Mouse (Mus musculus) cerebellum, postnatal 25 days (tissue): ENCODE measurements around the gene Foxp4.
A peak's percentile ranks its signal among the peaks of the same experiment; 100 is the strongest.

Experiments
- DNase-seq, 2 experiments: peaks; one replicate each; pipeline ENCODE4 v3.0.0; 2021; ENCODE audit warnings: mixed read lengths in 2 of 2

The Foxp4 gene

GRCm38 (mm10) chr17:47929431-47929830, 5.0 kb upstream of the Foxp4 start:
- no peak for DNase-seq

DNA sequence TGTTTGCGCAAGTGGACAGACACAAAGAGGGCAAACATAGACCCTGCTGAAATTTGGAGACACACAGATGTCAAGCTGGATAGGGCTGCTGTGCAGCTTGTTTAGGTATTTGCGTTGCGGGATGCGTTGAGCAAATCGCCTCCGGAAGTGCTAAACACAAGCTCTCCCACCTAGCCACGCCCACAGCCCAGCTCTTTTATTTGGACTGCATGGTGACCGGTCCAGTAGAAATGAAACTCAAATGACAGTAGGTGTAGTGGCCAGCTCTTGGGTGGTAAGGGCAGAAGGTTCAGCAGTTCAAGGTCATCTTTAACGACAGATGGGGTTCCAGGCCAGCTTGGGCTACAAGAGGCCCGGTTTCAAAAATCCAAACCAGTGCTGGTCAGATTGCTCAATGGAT, 1.5 kb upstream of the Foxp4 start:
- no peak for DNase-seq

- no peak for DNase-seq
Measured at GRCm38 (mm10) chr17:47925340-47925926, 988 bp upstream of the Foxp4 start.

DNA sequence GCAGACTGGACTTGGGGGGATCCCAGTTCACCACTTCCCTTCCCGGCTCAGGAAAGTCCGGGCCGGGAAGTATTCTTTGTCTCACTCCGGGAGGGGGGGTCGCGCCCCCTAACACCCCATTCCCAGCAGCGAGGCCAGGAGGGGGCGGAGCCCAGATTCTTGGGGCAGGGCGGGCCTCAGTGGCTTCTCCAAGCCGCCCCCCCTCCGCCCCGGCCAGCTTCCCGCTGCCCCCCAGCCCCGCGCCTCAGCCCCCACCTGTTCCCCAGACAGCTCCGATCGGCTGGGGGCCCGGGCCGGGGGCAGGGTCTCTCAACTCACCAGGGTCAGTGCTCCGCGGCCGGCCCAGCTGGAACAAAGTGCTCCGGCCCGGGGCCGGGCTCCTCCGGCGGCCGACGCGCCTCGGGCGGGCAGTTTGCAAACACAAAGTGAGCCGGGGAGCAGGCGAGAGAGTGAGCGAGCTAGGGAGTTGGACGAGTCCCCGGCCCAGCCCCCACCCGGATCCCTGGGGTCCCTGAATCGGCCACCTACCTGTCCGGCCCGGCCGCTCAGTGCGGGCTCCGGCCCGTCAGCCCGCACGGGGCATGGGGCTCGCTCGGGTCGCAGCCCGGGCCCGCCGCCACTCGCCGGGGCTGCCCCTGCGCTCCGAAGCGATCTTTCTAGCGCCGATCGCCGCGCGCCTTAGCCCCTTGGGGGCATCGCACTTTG, 615 bp downstream of the Foxp4 start:
- DNase-seq, result peak; percentile 52 to 55

- DNase-seq, result peak; percentile 37 to 46
Measured at GRCm38 (mm10) chr17:47923011-47923677, 1.3 kb downstream of the Foxp4 start.

GRCm38 (mm10) chr17:47922579-47922978, 1.9 kb downstream of the Foxp4 start:
- DNase-seq, result peak in 1 of 2 experiments; percentile 23

- DNase-seq, result no peak
Measured at GRCm38 (mm10) chr17:47922116-47922515, 2.3 kb downstream of the Foxp4 start.

GRCm38 (mm10) chr17:47921136-47921665, 3.2 kb downstream of the Foxp4 start:
- no peak for DNase-seq

DNA sequence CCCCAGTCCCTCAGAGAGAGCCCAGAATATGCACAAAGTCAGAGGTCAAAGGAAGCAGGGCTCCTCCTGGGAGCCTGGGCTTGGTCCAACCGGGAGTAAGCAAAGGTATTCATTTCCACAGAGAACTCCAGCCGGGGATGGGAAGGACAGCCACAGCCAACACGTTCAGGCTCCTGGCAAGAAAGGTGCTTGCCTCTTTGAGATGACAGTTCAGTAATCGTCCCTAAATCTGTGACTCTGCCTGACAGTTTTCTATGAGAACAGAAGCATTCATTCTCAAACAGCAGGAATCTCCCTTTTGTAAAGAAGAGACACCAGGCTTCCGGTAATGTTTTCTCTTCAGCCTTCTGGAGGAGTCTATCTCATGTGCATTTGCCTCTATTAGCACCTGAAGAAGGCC, 4.6 kb downstream of the Foxp4 start:
- no peak for DNase-seq

DNA sequence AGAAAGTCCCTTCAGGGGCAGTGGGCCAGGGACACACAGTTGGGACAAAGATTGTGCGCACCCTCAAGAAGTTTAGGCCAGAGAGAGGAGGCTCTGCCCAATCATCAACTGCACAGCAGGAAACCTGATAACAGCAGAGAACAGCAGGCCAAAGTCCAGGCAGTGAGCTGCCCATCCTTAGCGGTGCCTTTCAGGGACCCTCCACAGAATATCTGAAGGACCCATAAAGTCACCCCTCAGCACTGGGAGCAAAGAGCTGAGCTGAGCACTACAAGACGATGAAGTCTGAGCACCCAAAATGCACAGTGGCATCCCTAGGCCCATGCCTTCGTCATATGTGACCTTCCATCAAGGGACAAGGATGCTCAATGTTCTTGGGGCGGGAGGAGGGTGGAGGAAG, 6.5 kb downstream of the Foxp4 start:
- DNase-seq, result no peak

GRCm38 (mm10) chr17:47917212-47917611, 7.2 kb downstream of the Foxp4 start:
- no peak for DNase-seq

DNA sequence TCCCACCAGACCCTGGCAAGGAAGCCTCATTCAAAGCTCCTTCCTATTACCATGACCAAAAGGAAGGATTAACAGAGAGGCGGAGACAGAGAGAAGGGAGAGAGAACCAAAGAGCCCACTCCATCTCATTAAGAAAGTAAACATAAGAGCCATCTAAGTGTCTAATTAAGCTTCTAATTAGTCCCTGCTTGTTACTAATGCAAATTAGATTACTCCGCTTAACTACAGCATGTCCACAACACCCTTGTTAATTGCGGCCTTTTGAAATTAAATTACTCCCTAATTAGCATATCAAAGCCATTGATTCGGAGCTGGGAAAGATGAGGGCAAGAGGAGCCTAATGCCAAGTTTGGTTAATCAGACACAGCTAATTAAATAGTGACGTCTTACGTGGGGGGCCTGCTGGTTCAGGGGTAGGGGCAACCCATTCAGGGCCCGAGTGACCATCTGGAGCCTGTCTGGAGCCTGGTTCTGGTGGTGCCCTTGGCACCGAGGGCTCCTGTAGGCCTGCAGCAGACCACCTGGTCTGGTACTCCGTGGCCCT, 9.7 kb downstream of the Foxp4 start:
- DNase-seq, result no peak

- peak; percentile 56 to 70 for DNase-seq
Measured at GRCm38 (mm10) chr17:47909091-47910001, 15.1 kb downstream of the Foxp4 start.

GRCm38 (mm10) chr17:47908079-47908478, 16.4 kb downstream of the Foxp4 start:
- no peak for DNase-seq

DNA sequence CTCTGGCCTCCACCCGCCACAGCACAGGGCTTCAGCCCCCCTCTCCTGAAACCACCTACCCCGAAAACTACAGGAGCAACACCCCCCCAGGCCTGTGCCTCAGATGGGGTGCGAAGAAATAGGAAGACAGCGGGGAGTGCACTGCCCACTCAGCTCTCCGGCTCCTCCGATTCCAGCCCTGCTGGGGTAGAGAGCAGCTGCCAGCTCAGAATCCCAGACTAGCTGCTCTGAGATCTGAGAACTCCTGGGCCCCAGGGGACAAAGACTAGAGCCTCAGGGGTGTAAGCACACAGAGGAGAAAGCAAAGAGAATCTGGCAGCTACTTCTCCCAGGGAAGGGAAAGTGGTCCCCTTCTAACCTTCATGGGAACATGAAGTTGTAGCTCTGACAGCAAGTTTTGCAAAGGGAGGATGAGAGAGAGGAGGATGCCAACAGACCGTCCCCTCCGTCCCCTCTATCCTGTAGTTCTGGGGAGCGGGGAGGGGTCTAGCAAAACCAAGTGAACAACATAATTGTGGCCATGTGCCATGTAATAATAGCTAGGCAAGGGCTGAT, 17.0 kb downstream of the Foxp4 start:
- DNase-seq, result no peak

DNA sequence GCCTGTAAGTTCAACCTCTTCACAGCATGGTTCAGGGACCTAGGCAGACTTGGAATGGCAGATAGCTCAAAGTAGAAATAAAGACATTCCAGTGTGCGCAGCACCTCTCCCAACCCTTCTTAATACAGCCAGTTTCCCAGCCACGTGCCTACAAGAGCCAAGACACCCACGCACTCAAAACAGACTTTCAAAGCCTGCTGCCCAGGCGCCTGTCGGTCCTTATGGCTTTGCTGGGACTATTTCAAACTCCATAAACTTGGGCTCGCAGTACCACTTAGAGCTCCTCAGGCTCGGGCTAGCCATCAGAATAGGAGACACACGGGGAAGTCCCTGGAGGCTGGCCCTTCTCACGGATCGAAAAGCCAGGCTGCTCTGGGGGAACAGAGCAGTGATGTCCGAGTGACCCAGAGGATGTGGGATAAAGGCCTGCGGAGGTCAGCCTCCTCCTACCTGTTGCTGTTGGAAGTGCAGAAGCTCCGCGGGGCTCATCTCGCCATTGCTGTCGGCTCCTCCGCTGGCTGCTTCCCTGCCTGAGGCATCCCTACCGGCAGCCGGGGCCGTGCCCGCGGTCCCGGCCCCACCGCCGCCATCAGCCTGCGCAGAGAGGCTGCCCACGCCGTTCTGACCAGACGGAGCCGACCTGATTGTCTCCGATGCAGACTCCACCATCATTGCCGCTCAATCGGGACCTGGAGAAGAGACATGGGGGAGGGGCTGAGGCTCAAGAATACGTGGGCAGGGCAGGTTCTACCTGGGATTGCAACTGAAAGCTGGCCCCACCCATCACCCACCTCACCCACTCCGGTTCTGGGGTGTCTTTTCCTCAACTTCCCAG, 20.4 kb downstream of the Foxp4 start:
- DNase-seq, result no peak

- DNase-seq, result no peak
Measured at GRCm38 (mm10) chr17:47901782-47902181, 22.7 kb downstream of the Foxp4 start.

DNA sequence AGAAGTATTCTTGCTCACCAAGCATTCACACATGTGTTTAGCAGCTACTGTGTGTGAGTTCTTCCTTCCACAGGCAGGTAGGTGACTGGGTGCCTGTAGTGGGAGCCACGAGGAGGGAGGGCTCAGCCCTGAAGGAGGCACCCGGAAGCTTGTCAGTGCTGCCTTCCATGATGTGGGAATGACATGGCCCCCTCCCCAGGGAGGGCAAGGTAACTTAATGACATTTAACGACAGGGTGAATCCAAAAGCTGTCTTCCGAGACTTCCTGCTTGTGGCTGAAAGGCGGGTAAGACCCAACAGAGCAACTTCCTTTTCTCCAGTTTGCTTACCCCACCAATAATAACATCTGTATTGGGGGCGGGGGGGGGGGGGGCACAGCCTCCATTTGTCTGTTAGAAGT, 23.7 kb downstream of the Foxp4 start:
- no peak for DNase-seq

DNA sequence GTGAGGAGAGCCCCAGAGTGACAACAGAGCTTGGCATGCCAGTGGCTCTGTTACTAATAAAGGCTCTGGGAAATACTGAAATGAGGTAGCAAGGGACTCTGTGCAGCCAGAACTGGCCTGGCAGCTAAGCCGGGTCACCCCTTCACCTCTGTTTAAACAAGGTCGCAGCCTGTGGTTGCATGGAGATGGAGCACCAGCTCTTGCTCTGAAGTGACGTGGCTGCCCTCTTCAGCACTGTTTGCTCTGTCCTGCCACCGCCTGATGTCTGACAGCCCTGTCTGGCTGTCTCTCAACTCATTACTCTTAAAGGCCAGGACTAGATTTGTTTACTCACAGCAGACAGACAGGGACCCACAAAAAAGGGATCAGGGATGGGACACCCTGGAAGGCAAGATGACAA, 25.3 kb downstream of the Foxp4 start:
- DNase-seq, result no peak

GRCm38 (mm10) chr17:47897956-47898752, 26.3 kb downstream of the Foxp4 start:
- DNase-seq, result no peak
